Mouse (Mus musculus) inflammation-experienced regulatory T-cells, adult 6 months (primary cell): ENCODE measurements around the gene Ifnar1. TPM values are rescaled to one million over a fixed set of nuclear protein-coding genes. Genes with fewer than 3 reads are reported as not detected.

ENCODE experiments used
- ATAC-seq: one replicate; pipeline ENCODE4 v1.8.0; 2017
- polyA plus RNA-seq, 3 experiments: library from polyadenylated mRNA; unstranded; fragments of 100-300 nt; shearing (Covaris generic); gene quantifications; one replicate each; pipeline ENCODE4 v1.2.1; 2017

Ifnar1 gene
- polyA plus RNA-seq, 3 experiments from 2014 or later = 61.2 to 75.3 (median 62.6) TPM

DNA sequence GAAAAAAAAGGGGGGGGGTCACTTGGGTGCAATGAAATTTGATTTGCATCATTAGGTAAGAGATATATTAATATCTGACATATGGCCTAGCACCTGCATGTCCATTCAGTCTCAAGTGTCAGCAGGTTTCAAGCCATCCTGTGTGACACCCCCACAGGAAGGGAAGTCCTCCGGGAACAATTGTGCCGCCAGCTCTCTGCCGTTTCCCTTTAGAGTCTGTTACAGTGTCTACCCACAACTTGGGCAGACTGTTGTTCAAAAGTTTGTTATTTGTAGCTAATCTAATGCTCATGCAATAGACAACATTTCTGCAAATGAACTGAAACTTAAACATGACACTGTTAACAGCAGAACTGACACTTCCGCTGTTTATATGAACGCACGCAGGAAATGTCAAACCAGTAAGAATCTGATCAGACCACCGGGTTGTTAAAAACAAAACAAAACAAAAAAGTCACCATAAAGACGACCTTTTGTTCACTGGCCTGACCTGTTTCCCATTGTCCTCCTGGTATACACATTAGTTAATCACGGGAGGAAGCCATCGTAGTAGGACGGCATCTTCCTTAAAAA lies 23.9 kb upstream of the Ifnar1 start:
- ATAC-seq = peak; percentile 18

DNA sequence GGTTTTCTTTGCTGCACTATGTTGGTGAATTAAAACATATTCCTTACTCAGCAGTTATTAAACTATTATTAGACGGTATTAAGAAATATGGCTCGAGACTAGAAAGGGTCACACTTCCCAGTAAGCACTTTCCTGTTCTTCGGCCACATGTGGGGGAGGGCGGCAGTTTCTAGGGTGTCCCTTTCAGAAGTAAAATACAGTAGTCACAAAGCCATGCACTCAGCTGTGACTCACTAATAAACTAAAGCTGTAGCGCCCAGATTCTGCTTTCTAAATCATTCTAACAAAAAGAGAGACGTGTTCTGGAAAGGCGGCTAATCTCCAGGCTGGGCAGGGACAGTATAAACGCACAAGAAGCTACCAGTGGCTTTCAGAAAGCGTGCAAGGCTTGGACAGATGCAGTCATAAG lies 23.3 kb upstream of the Ifnar1 start:
- ATAC-seq = no peak

DNA sequence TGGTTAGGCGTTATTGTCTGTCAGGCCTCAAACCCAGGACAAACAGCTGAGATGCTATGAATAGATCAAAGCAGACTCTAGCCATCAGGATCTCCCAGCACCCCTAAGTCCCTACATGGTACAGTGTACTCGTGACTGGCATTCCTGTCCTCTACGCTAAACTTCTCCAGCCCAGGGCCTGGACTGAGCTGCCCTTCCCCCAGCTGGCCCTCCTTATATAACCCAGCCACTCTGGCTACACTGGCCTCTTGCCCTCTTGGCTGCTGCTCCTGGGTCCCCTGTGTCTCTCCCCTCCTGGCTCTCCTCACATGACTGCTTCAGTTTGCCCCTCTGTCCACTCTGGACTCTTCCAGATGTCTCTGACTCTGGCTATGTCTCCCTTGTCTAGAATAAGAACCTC lies 22.4 kb upstream of the Ifnar1 start:
- ATAC-seq = no peak

DNA sequence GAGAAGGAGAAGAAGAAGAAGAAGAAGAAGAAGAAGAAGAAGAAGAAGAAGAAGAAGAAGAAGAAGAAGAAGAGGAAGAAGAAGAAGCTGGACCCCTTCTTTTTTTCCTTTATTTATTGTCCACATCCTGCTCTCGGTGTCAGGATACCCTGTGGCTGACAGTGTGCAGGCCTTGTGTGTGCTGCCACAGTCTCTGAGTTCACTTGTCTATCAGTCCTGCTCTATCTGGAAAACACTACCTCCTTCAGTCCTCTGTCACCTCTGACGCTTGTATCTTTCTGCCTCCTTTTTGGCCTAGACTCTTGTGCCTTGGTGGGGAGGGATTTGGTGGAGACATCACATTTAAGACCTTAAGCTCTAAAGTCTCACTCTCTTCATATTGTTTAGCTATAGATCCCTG lies 21.6 kb upstream of the Ifnar1 start:
- no peak for ATAC-seq

DNA sequence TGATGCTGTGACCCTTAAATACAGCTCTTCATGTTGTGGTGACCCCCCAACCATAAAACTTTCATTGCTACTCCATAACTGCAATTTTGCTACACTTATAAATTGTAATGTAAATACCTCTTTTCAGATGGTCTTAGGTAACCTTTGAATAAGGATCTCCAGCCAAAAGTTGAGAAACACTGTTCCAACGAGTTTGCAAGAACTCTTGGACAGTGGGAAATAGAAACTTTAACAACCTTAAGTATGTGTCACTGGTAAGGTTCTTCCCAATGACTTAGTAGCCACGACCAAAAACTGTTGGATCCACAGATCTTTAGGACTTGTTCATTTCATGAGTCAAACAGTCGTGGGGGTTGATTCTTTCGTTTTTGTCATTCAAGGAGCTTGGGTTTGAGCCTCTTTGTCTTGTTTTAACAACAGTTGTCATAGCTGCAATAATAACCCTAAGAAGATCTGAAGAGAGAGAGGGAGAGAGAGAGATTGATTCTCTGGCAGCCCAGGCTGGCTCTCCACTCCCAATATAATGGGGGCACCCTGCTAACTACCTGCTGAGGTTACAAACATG lies 21.1 kb upstream of the Ifnar1 start:
- ATAC-seq = no peak

DNA sequence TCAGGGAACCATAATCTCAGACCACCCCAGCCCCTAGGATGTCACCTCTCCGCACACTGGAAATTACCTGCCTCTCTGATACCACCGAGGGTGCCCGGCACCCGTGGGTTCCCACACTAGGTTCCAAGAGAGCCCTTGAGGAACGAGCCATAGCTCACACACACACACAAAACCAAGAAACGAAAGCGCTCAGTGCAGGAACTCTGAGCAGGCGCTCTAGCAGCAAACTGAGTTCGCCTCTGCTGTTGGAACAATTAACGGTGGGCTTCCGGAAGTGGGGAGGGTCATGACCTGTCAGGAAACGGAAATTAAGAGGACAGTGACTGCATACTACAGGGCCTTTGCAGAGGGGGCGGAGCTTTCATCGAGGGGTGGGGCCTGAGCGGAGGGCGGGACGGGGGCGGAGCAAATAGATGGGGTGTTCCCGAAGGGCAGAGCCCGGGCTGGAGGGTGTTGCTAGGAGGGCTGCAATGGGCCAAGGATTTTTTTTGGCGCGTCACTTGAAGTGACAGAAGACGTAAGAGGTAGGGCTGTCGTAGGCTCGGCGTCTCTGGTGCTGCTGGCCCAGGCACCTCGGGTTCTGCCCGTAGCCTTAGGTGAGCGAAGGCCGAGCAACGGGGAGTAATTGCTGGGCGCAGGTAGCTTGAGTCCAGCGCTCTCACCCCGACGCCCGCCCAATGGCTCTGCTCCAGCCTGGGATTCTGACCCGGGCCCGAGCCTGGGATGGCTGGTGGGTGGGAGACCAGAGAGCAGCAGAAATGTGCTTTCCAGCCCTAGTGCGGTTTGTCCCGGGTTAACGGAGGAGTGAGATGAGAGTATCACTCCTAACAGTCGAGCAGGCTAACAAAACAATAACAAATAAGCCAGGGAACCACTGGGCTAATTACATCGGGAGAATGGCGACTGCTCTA lies 20.2 kb upstream of the Ifnar1 start:
- peak; percentile 74 for ATAC-seq

DNA sequence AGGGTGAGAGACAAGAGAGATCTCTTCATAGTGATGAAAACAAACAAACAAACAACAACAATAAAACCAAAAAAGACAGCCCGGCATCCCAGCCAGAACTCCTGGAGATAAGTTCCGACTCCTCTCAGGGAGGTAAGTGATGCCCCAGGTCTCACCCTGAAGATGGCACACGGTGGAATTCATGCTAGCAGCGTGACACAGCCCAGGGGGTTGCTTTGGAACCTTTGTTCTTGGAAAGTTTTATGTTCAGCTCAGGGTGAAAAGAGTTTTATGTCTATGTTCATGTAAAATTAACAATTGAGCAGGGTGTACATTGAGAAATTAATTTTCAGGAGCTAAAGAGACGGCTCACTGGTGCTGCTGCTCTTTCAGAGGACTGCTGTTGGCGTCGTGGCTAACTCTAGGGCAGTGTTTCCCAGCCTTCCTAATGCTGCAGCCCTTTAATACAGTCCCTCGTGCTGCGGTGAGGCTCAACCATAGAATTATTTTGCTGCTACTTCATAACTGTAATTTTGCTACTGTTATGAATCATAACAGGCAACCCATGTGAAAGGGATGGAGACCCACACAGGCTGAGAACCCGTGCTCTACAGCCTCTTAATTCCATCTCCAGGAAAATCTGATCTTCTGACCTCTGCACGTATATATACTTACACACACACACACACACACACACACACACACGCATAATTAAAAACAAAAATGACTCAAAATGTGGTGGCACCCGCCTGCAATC lies 19.4 kb upstream of the Ifnar1 start:
- no peak for ATAC-seq

DNA sequence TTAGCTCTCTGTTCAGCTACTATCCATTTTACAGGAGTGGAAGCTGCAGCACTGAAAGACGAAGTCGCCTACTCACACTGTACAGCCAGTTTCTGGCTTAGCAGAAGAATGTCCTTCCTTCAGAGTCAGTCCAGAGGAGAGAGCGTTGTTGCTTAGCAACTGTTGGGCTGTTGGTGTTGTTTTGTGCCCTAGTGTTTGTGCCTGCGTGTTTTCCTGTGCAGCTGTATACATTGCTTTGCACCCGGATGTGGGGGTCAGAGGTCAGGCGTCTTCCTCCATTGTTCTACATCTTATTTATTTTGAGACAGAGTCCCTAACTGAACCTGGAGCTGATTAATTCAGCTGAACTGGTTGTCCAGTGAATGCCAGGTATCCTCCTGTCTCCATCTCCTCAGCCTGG lies 18.5 kb upstream of the Ifnar1 start:
- peak; percentile 32 for ATAC-seq

DNA sequence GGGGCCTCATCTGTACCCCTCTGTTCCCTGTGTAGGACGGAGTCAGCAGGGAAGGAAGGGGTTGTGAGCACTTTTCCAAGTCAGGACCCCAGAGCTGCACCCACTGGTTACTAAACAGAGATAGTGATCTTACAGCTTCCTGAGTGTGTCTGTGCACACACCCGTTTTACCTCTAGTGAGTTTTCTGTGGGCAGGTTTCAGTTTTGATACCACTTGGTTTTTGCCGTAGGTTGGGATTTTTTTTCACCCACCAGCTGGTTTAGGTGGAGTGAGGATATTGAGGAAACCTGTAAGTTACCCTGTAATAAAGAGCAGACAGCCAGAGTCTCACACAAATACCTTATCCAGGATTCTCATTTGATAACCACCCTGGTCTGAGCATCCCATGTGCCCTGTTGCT lies 14.6 kb upstream of the Ifnar1 start:
- ATAC-seq = peak; percentile 71

DNA sequence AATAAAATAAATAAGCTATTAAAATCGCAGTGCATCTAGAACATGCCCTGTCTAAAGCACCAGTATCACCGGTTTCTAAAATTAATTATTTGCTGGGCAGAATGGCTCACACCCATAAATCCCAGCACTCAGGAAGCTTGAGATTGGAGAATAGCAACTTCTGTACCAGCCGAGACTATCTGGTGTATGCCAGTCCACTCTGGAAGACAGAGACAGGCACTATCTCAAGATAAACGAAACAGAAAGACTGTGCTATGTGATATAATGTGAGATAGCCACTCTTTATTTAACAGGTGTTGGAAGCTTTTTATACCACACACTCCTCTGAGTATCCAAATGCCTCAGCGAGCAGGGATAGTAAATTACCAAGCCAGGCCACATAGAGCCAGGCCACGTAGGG lies 13.6 kb upstream of the Ifnar1 start:
- no peak for ATAC-seq

DNA sequence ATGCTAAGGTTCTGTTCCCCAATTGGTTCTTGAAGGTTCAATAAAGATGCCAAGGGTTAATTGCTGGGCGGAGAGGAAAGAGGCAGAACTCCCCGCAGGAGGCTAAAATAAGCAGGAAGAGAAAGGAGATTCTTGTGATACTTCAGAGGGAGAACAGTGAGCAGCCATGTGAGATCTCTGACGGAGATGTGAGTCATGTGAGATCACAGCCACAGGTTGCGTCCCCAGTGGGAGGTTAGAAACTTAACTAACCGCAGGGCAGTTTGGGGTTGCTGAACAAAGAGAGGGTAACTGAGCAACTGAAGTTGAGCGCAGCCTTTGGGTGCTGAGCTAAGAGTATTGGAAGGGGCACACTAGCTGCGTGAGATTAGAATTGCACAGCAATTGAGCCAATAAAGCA lies 9.3 kb upstream of the Ifnar1 start:
- peak; percentile 99 for ATAC-seq

DNA sequence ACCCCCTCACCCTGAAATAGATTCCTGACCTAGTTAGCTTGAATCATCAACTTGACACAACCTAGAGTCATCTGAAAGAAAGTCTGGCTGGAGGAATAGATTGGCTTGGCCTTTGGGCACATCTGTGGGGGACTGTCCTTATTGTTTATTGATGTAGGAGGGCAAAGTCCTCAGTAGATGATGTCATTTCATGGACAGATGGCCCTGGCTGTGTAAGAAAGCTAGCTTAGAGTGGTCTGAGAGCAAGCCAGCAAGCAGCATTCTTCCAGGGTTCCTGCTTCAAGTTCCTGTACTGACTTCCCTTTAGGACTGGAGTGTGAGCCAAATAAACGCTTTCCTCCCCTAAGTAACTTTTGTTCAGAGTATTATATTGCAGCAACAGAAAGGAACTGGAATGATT lies 7.0 kb upstream of the Ifnar1 start:
- no peak for ATAC-seq

DNA sequence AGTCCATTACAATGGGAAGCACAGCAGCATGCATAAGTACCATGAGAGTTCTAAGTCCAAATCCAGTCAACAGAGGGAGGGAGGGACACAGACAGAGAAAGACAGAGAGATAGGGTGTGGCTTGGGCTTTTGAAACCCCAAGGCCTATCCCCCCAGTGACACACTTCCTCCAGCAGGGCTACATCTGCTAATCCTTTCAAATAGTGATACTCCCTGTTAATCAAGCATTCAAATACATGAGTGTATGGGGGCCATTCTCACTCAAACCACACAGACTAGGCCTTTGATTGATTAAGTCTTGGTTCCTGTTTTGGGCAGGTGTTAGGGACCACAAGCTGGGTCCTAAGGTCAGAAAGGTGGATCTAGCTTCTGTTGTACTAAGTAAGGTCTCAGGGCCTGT lies 4.5 kb upstream of the Ifnar1 start:
- no peak for ATAC-seq

DNA sequence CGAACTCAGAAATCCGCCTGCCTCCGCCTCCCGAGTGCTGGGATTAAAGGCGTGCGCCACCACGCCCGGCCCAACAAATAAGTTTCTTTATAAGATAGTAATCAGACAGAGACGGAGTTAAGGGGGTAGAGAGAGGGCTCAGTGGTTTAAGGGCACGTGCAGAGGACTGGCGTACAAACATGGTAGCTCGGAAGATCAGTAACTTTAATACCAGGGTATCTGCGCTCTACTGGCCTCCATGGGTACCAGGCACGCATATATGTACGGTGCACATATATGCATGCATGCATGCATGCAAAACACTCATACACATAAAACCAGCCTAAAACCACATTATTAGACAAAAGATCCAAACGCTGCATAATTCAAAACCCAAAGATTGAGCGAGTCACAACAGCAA lies 651 bp upstream of the Ifnar1 start:
- ATAC-seq = peak; percentile 22

DNA sequence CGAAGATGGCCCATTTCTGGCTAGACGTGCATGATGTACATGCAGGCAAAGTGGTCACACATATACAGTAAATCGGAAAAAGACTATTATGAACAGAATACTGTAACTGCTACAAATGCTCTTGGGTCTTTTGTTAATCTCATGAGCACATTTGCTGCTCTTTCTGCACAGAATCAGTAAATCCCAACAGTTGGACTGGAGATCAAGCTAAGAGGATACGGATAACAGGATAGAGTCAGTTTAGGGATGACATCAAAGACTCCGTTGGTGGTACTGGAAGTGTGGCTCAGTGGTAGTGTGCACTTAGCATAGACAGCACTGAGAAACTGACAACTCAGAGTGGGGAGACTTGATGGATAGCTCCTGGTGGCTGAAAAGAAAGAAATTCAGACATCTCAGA lies 803 bp downstream of the Ifnar1 start:
- no peak for ATAC-seq

DNA sequence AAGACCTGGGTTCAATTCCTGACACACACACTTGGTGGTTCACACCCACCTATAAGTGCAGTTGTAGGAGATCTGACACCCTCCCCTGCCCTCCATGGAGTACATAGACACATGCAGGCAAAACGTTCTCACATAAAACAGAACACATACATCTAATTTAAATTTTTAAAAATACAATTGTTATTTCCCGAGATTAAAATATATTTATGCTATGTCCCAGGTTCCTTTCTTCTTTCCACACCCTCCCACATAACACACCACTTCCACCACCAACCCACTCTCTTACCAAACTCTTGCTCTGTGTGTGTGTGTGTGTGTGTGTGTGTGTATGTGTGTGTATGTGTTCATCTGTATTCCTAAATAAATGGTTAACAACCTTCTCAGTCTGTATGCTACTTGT lies 3.0 kb downstream of the Ifnar1 start:
- ATAC-seq = no peak

DNA sequence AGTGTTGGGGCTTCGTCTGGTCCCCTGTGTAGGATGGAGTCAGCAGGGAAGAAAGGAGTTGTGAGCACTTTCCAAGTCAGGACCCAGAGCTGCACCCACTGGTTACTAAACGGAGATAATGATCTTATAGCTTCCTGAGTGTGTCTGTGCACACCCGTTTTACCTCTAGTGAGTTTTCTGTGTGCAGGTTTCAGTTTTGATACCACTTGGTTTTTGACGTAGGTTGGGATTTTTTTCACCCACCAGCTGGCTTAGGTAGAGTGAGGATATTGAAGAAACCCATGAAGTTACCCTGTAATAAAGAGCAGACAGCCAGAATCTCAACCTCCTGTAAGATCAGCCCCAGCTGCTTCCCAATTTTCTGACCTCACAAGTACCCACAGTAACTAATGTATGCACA lies 5.9 kb downstream of the Ifnar1 start:
- peak; percentile 88 for ATAC-seq

DNA sequence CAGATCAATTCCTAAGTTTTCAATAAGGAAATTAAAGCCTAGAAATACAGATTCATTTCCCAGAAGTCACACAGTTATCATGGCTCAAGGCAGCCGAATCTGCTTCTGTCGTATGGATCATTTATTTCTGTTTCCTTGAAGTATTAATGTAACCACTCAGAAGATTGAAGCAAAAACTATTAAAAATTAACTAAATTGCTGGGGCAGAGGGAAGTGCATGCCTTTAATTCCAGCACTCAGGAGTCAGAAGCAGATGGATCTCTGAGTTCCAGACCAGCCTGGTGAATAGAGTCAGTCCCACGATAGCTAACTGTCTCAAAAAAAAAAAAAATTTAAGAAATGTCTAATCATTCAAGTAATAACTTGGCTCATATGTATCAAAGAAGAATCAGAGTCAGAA lies 6.4 kb downstream of the Ifnar1 start:
- ATAC-seq = no peak

DNA sequence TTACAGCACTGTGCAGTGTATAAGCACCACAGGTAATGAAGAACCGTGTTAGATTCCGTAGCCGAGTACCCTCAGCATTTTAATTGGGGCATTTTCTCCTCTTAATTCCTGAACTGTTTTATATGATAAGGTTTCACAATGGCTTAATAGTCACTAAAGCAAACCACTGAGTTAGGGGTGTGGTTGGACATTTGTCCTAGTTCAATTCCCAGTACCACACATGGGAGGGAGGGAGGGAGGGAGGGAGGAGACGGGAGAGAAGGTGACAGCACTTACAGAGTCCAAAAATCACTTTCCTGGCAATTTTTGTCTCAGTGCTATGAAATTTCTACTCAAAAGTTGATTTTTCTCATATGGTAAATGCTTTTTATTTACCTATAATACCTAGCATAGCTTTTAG lies 10.5 kb downstream of the Ifnar1 start:
- ATAC-seq = no peak

DNA sequence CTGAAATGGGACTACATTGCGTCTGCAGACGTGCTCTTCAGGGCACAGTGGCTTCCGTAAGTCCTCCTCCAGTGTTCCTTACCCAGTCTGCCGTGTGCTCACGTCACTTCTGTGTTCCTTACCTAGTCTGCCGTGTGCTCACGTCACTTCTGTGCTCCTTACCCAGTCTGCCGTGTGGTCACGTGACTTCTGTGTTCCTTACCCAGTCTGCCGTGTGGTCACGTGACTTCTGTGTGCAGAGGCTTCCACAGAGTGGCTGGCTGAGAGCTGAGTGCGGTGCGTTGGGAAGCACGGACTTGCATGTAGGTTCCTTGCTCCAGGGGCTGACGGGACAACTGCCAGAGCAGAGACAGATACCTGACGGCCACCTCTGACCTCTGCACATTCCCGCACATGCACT lies 11.2 kb downstream of the Ifnar1 start:
- ATAC-seq = no peak

DNA sequence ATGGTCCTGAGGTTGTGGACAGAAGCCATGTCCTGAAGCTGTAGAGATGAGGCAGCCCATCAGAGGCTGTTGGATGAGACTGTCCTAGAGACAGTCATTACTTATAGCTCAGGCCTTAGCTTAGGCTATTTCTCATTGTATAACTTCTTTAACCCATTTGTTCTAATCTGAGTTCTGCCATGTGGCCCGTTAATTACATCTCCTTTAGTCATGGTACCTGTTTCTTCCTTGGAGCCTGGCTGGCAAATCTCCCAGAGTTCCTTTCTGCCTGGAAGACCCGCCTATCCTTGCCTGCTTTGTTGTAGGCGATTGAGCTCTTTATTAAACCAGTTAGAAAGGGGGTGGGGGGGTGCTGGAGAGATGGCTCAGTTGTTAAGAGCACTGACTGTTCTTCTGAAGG lies 11.7 kb downstream of the Ifnar1 start:
- ATAC-seq = no peak

DNA sequence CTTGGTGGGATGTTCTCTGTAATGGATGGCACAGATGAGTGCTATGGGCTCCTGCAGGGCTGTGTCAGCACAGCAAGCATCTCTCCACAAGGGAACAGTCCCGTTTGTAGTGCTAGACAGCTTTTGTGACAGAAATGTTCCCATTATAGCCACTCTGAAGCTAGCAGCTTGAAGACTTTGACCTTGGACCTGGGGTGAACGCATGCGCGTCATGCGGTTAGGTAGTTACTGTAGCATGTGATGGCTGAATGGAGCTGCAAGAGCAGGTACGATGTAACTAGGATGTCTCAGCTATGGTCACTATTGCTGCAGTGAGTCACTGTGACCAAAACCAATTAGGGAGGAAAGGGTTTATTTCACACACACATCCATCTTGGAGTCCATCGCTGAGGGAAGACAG lies 13.0 kb downstream of the Ifnar1 start:
- ATAC-seq = no peak

DNA sequence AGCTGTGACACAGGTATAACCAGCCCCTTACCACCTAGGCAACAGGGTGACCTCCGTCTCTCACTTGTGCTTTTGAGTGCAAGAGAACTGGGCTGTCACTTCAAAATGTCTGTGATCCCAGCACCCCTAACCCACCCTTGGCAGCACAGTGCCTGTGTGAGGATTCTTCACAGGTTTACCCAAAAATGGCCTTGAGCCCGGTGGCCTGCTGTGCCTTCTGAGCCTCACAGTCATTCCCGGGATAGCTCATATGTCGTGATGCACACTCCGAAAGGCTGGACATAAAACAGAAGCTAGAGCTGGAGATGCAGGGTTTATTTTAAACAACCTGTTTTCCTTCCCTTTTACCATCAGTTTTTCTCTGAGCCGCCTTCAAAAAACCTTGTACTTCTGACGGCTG lies 19.7 kb downstream of the Ifnar1 start:
- no peak for ATAC-seq
